Mouse (Mus musculus): ENCODE data around the gene Pitx1.

- TF ChIP-seq CTCF (IDR thresholded peaks at IDR 0.05; ENCODE audit: low read depth) = no peak
- no peak for TF ChIP-seq EP300 (IDR thresholded peaks at IDR 0.05; ENCODE audit: low read depth)
Observed at GRCm38 (mm10) chr13:55833921-55834320, 2.1 kb downstream of the Pitx1 start.

All from heart, postnatal 0 days (tissue).